26 mouse cellular contexts compared by ENCODE assay signal in the genomic region with DNA sequence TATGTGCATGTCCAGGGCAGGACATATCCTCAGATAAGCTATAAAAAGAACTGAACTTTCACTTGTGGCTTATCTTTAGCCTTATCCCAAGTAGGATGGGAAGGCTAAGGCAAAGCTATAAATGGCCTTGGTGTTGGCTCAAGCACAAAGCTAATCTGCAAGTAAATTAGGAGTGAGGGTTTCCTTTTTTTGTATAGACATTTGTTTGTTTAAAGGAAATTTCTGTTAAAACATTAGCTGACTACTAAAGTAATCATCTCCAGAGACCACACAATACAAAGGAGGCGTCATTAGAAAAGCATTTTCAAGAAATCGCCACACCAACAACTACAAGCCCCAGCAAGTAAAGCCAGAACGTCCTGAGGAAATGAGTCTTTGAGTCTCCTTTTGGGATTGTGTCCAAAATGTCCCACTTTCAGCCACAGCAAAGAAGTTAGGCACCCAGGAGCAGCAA. TPM values are rescaled to one million over a fixed set of nuclear protein-coding genes. Genes with fewer than 3 reads are reported as not detected.
DNase-seq lines count a peak whose midpoint lies in the region; ATAC-seq and TF ChIP-seq lines count a peak whose summit lies in the region.
"Had no signal": no experiment of that assay in that cellular context is flagged by ENCODE, and none has a peak within 500 bp of the region (broad histone marks: within the 10 kb centered on the region; RNA-seq: fewer than 3 reads in every experiment).

No protein-coding gene starts in this region.

- 65% methylated on average over 3 of the region's 3 CpGs for WGBS in heart, embryonic 11.5 days (ENCODE audit: insufficient replicate concordance)
- WGBS in lung, postnatal 0 days: 28% methylated on average over 3 of the region's 3 CpGs

- no peaks in the 10 kb centered on the region for H3K9me3 ChIP-seq in heart, embryonic 11.5 days (replicated peaks; ENCODE audit: control insufficient read depth, low read length)
- H3K9me3 ChIP-seq in lung, postnatal 0 days (ENCODE audit: low read length): no peaks in the 10 kb centered on the region
- H3K9me3 ChIP-seq: intestine, embryonic 15.5 days; limb, embryonic 13.5 days; midbrain, embryonic 10.5 days; stomach, embryonic 15.5 days had no signal

- H3K9ac ChIP-seq in heart, embryonic 11.5 days (ENCODE audit: low read depth, low read length): no peak overlapping the region
- H3K9ac ChIP-seq in lung, postnatal 0 days (replicated peaks; ENCODE audit: low read depth): no peak overlapping the region
- H3K9ac ChIP-seq: embryonic facial prominence, embryonic 15.5 days; intestine, embryonic 15.5 days; limb, embryonic 13.5 days; liver, embryonic 14.5 days; stomach, embryonic 15.5 days had no signal

- no peak for ATAC-seq in heart, embryonic 11.5 days (replicated peaks; ENCODE audit: insufficient number of reproducible peaks, low FRiP score, low TSS enrichment)
- peak; percentile 70 for ATAC-seq in lung, postnatal 0 days
- ATAC-seq: activated CD4-positive, CD25-positive, alpha-beta regulatory T cell, adult 4 months; forebrain, embryonic 14.5 days; hindbrain, embryonic 16.5 days; intestine, embryonic 15.5 days had no signal

- DNase-seq in heart, adult 9 months (ENCODE audit: low spot score in 2 of 2): peak; percentile 46 to 63
- DNase-seq in NIH3T3 (ENCODE audit: low read depth): peak; percentile 24
- DNase-seq in lung, postnatal 0 days (ENCODE audit: low spot score): peak; percentile 53
- no peak for DNase-seq in layer of hippocampus, adult 9-11 months
- no peak for DNase-seq in cerebellum, postnatal 36 days
- DNase-seq: adrenal gland, adult 8-10 months; cerebellum, adult 2 months; cerebellum, postnatal 25 days; embryo, embryonic 11 days; kidney, adult 9 months; kidney, postnatal 14 days; right cerebral cortex, postnatal 4 days; thymus, adult 18-20 months had no signal

- no peak overlapping the region for H3K4me3 ChIP-seq in heart, embryonic 11.5 days (ENCODE audit: low read depth, low read length)
- no peak overlapping the region for H3K4me3 ChIP-seq in brown adipose tissue, adult 24 weeks (ENCODE audit: insufficient read depth, low read depth, low read length)
- no peak overlapping the region for H3K4me3 ChIP-seq in lung, postnatal 0 days (ENCODE audit: low read depth, low read length)
- H3K4me3 ChIP-seq: embryonic facial prominence, embryonic 15.5 days; hindbrain, embryonic 10.5 days; intestine, embryonic 15.5 days; limb, embryonic 13.5 days; midbrain, embryonic 10.5 days; stomach, embryonic 15.5 days had no signal

- no peak for TF ChIP-seq CTCF in lung, postnatal 0 days (IDR thresholded peaks at IDR 0.05)

- no peak overlapping the region for H3K27ac ChIP-seq in heart, embryonic 11.5 days (ENCODE audit: low read depth, low read length)
- peak overlapping the region; percentile 67 for H3K27ac ChIP-seq in brown adipose tissue, adult 24 weeks (replicated peaks; ENCODE audit: low read depth, low read length)
- no peak overlapping the region for H3K27ac ChIP-seq in lung, postnatal 0 days (ENCODE audit: low read length)
- H3K27ac ChIP-seq: embryonic facial prominence, embryonic 15.5 days; hindbrain, embryonic 10.5 days; intestine, embryonic 15.5 days; limb, embryonic 13.5 days; liver, embryonic 14.5 days; midbrain, embryonic 10.5 days; stomach, embryonic 15.5 days had no signal

- peaks cover 5% of the 10 kb centered on the region for H3K4me1 ChIP-seq in heart, embryonic 11.5 days (ENCODE audit: control insufficient read depth, insufficient read depth, low read length)
- peaks cover 13% of the 10 kb centered on the region for H3K4me1 ChIP-seq in brown adipose tissue, adult 24 weeks (ENCODE audit: control insufficient read depth, insufficient read depth, insufficient read length, low read length)
- no peaks in the 10 kb centered on the region; the same call in 1 of the 2 replicates for H3K4me1 ChIP-seq in lung, postnatal 0 days (ENCODE audit: insufficient read depth, low read depth, low read length)
- H3K4me1 ChIP-seq: embryonic facial prominence, embryonic 15.5 days; hindbrain, embryonic 10.5 days; limb, embryonic 13.5 days; midbrain, embryonic 10.5 days; stomach, embryonic 15.5 days had no signal

- H3K27me3 ChIP-seq in heart, embryonic 11.5 days (ENCODE audit: control insufficient read depth, insufficient read depth, low read length): no peaks in the 10 kb centered on the region
- no peaks in the 10 kb centered on the region for H3K27me3 ChIP-seq in lung, postnatal 0 days (replicated peaks; ENCODE audit: insufficient read depth, low read length)
- H3K27me3 ChIP-seq: embryonic facial prominence, embryonic 15.5 days; intestine, embryonic 15.5 days; stomach, embryonic 15.5 days had no signal

- H3K4me2 ChIP-seq in heart, embryonic 11.5 days: no peak overlapping the region
- no peak overlapping the region for H3K4me2 ChIP-seq in lung, postnatal 0 days (replicated peaks; ENCODE audit: low read depth, low read length)
- H3K4me2 ChIP-seq: embryonic facial prominence, embryonic 15.5 days; intestine, embryonic 15.5 days; limb, embryonic 13.5 days; stomach, embryonic 15.5 days had no signal

- peak; percentile 64 for TF ChIP-seq EP300 in lung, postnatal 0 days (IDR thresholded peaks at IDR 0.05)

- H3K36me3 ChIP-seq in heart, embryonic 11.5 days (ENCODE audit: control insufficient read depth, insufficient read depth, low read length): no peaks in the 10 kb centered on the region
- H3K36me3 ChIP-seq in lung, postnatal 0 days (ENCODE audit: insufficient read depth, low read length): no peaks in the 10 kb centered on the region
- H3K36me3 ChIP-seq: embryonic facial prominence, embryonic 15.5 days; hindbrain, embryonic 10.5 days; intestine, embryonic 15.5 days; limb, embryonic 13.5 days; midbrain, embryonic 10.5 days; stomach, embryonic 15.5 days had no signal

RNA-seq across cellular contexts. Expression of a gene that starts 8.6 kb away (rescaled TPM):
- 20.6 and 20.8 TPM in 2 replicates for polyA plus RNA-seq in heart, embryonic 11.5 days (2014; fragmentation: Nextera tagmentation; extraction: Ambion mirVana)
- polyA plus RNA-seq in brown adipose tissue, adult 24 weeks (2012; ENCODE audit: insufficient read depth, insufficient read length, missing spikeins): 22.1 and 33.0 TPM in 2 replicates
- polyA plus RNA-seq in lung, postnatal 0 days (2015; fragmentation: Nextera tagmentation; extraction: Ambion mirVana): 17.0 and 18.7 TPM in 2 replicates

RNA-seq across cellular contexts. Expression of a gene that starts 57.0 kb away (rescaled TPM):
- polyA plus RNA-seq in heart, embryonic 11.5 days (2014; fragmentation: Nextera tagmentation; extraction: Ambion mirVana): 7.2 and 7.3 TPM in 2 replicates
- polyA plus RNA-seq in brown adipose tissue, adult 24 weeks (2012; ENCODE audit: insufficient read depth, insufficient read length, missing spikeins): 0.87 and 1.3 TPM in 2 replicates
- polyA plus RNA-seq in lung, postnatal 0 days (2015; fragmentation: Nextera tagmentation; extraction: Ambion mirVana): 9.9 and 10.1 TPM in 2 replicates
- polyA plus RNA-seq: C2C12 had no signal

Comparison
In these comparisons a context has a peak if more than half of its experiments do, and no peak if none do; other contexts are left out.
1. DNase-seq: peak in heart, adult 9 months (2 of 2), NIH3T3 (single experiment) and lung, postnatal 0 days (single experiment); none in layer of hippocampus, adult 9-11 months (single experiment) and cerebellum, postnatal 36 days (0 of 2).